Mouse (Mus musculus) midbrain, embryonic 10.5 days (tissue): ENCODE measurements at regions not wholly inside any gene's neighbourhood (a gene's known extent, or its start where the extent isn't known, plus 50 kb on each side); places are given as distances from the start of the nearest gene placed in this dataset.
"Not testable (repeated sequence)": the region's sequence is repeated elsewhere in the genome, so short reads cannot be mapped to it uniquely, and the experiment has no call there.

Experiments used
- DNase-seq: peaks from one replicate; pipeline ENCODE4 v3.0.0-alpha.2; 2017; ENCODE audit warnings: low spot score
- H3K27ac ChIP-seq: fragments of 300-500 bp; sonication (generic); replicated peaks from 2 replicates; pipeline ENCODE4 v1.5.1; 2016; ENCODE audit warnings: mild to moderate bottlenecking
- H3K27me3 ChIP-seq: fragments of 300-500 bp; sonication (generic); 2 replicates; pipeline ENCODE4 v1.6.1; 2016; ENCODE audit warnings: low read depth, mild to moderate bottlenecking; ENCODE audit not compliant: poor library complexity, severe bottlenecking
- H3K36me3 ChIP-seq: fragments of 300-500 bp; sonication (generic); 2 replicates; pipeline ENCODE4 v1.6.1; 2016; ENCODE audit warnings: mild to moderate bottlenecking, moderate library complexity
- H3K4me1 ChIP-seq: fragments of 300-500 bp; sonication (generic); 2 replicates; pipeline ENCODE4 v1.6.1; 2016
- H3K4me3 ChIP-seq: fragments of 300-500 bp; sonication (generic); 2 replicates; pipeline ENCODE4 v1.5.1; 2016; ENCODE audit warnings: mild to moderate bottlenecking, moderate library complexity
- H3K9me3 ChIP-seq: fragments of 300-500 bp; sonication (generic); replicated peaks from 2 replicates; pipeline ENCODE4 v1.6.1; 2016; ENCODE audit warnings: mild to moderate bottlenecking
- WGBS: fragments of 180-500 bp; shearing (Covaris S2); methylation state at CpG from one replicate; pipeline ENCODE4 v1.1.7; 2016; 5-methylcytosine and 5-hydroxymethylcytosine counted together

DNA sequence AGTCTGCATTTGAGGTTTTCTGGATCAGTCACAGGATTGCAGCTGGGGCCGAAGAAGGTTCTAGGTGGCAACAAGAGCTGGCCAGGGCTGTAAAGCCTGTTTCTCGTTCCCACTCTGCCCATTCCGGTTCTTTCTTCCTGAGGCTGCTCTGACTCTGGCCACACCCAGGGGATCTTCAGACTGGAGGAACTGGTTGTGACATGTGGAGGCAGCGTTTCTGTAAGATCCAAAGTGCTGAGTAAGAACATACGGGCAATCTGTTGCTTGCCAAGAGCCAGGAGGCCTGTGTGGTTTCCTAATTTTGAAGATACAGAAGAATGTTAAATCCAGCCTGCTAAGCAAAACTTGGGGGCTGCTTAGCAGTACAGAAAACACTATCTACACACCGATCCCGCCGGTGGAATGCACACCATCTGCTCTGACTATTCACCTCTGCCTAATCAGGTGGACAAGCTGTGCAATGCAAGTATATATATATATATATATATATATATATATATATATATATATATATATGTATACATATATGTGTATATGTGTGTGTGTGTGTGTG, 99.3 kb upstream of the Bmp2k start:
- no peaks in the 10 kb centered on the region for H3K36me3 ChIP-seq
- H3K9me3 ChIP-seq, result no peaks in the 10 kb centered on the region
- 82% methylated on average over 8 of the region's 8 CpGs for WGBS
- no peak overlapping the region for H3K4me3 ChIP-seq
- H3K27ac ChIP-seq, result no peak overlapping the region
- H3K4me1 ChIP-seq, result no peaks in the 10 kb centered on the region
- H3K27me3 ChIP-seq, result no peaks in the 10 kb centered on the region
- DNase-seq, result no peak

DNA sequence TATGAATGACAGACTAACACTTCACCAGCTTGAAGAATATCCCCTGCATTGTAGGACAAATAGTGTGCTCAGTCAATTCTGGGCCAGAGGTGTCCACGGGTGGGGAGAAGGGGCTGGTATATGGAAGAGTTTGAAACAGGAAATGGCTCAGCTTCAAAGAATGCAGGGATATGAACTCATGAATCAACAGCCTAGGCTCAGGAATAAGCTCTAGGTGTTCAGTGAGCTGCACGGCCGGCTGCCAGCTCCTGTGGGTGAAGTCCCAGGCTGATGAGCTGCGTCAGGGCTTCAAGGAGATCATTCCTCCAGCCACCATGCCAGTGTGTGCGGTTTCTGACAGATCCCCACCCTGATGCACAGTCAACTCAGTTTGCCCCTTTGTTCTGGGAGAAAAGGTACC, 98.8 kb upstream of the Bmp2k start:
- Histone ChIP-seq H3K27ac (no peak overlapping the region), H3K4me1 (no peaks in the 10 kb centered on the region), H3K9me3 (no peaks in the 10 kb centered on the region), H3K4me3 (no peak overlapping the region), H3K36me3 (no peaks in the 10 kb centered on the region), H3K27me3 (no peaks in the 10 kb centered on the region)
- no peak for DNase-seq
- WGBS, result 82% methylated on average over 5 of the region's 5 CpGs

DNA sequence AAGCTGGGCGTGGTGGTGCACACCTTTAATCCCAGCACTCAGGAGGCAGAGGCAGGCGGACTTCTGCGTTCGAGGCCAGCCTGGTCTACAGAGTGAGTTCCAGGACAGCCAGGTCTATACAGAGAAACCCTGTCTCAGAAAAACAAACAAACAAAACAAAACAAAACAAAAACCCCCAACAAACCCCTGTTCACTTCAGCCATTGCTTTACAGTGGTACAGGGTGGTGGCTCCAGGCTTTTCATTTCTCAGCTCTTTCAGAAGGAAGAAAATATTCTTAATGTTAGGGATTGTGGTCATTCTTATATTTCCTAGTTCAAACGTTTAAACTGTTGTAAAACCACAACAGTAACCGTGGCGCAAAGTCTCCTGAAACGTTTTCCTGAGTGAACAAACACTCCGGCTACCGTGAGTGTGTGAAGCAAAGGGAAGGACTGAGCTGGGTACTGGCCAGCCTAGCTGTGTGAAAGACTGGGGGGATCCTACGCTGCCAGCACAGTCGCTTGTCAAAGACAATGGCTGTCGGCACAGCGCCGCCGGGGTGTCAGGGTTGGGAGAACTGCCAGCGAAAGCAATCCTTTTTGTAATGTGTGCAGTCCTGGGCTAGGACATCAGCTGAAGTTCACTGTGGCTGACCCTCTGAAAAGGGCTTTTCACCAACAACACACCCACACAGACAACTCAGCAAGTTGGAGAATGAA, 91.8 kb upstream of the Bmp2k start:
- Histone ChIP-seq H3K27me3 (no peaks in the 10 kb centered on the region), H3K4me3 (0 out of 2 replicates have a peak overlapping the region, but pooled peaks have one; percentile 16), H3K4me1 (peaks cover 9% of the 10 kb centered on the region), H3K36me3 (no peaks in the 10 kb centered on the region), H3K9me3 (no peaks in the 10 kb centered on the region), H3K27ac (0 out of 2 replicates have a peak overlapping the region, but pooled peaks have one; percentile 46)
- WGBS, result 40% methylated on average over 17 of the region's 17 CpGs
- peak; percentile 58 for DNase-seq

DNA sequence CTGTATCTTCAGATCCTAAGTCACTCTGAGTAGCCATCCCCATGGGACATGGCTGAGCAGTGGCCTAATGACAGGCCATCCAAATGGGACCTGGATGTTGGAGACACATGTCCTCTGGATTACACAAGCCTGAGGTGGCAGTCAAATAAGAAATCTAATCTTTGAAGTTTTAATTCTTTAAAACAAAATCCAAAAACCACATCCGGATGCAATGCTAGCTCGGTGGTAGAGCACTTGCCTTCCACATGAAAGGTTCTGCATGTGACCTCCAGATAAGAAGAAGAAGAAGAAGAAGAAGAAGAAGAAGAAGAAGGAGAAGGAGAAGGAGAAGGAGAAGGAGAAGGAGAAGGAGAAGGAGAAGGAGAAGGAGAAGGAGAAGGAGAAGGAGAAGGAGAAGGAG, 89.1 kb upstream of the Bmp2k start:
- H3K36me3 ChIP-seq, H3K9me3 ChIP-seq, H3K27me3 ChIP-seq, H3K4me3 ChIP-seq, DNase-seq, H3K27ac ChIP-seq: not testable (repeated sequence)
- peaks cover 12% of the 10 kb centered on the region for H3K4me1 ChIP-seq
- 98% methylated on average over 2 of the region's 2 CpGs for WGBS

DNA sequence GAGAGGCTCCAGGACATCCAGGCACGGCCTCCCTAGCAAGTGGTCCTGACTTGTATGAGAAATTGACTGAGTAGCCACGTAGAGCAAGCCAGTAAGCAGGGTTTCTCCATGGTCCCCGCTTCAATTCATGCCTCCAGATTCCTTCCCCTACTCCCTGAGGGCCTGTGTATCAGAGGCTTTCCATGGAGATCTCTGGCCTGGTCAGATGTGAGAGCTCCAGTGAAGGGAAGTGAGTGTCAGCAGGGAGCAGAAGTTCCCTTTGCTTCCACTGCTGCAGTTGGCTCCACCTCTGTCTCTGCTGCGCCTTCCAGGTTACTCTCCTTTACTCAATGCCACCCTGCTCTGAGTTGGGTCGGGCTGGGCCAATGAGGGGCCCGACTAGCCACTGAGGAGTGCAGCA, 88.3 kb upstream of the Bmp2k start:
- no peak overlapping the region for H3K4me3 ChIP-seq
- no peak overlapping the region for H3K27ac ChIP-seq
- 77% methylated on average over 6 of the region's 6 CpGs for WGBS
- H3K9me3 ChIP-seq, result no peaks in the 10 kb centered on the region
- peaks cover 12% of the 10 kb centered on the region for H3K4me1 ChIP-seq
- no peak for DNase-seq
- H3K36me3 ChIP-seq, result no peaks in the 10 kb centered on the region
- H3K27me3 ChIP-seq, result no peaks in the 10 kb centered on the region

DNA sequence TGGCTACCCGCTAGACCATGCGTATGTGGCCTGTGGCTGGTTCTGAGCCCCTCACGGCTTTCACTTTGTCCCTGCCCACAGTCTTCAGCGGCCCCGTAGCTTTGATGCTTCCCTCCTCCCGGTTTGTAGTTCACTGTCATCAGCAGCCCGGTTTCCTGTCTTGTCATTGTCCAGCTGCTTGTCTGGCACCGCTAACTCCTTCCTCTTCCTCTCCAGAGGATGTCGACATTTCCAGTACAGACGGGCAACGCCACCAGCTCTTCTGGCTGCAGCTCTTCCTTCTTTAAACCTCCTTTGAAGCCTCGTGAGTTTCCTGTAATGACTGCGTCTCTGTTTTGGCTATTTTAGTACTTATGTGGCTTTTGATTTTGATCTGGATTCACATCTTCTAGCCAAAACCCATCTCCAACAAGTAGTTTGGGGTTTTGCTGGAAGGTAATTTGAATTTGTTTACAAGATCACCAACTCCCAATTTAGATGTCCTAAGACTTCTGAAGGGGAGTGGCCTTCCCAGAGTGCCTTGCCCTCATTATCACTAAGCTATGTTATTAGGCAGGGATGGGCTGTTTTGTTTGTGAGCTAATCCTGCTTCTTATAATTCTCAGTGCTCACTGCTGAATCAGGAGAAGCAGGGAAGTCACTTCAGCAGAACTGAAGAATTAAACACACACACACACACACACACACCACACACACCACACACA, 85.8 kb upstream of the Bmp2k start:
- no peaks in the 10 kb centered on the region for H3K36me3 ChIP-seq
- H3K4me3 ChIP-seq, result no peak overlapping the region
- peak; percentile 26 for DNase-seq
- 78% methylated on average over 13 of the region's 13 CpGs for WGBS
- H3K4me1 ChIP-seq, result 0 out of 2 replicates have a peak, but pooled peaks cover 4% of the 10 kb centered on the region
- H3K27me3 ChIP-seq, result no peaks in the 10 kb centered on the region
- 0 out of 2 replicates have a peak overlapping the region, but pooled peaks have one; percentile 28 for H3K27ac ChIP-seq
- H3K9me3 ChIP-seq, result no peaks in the 10 kb centered on the region

DNA sequence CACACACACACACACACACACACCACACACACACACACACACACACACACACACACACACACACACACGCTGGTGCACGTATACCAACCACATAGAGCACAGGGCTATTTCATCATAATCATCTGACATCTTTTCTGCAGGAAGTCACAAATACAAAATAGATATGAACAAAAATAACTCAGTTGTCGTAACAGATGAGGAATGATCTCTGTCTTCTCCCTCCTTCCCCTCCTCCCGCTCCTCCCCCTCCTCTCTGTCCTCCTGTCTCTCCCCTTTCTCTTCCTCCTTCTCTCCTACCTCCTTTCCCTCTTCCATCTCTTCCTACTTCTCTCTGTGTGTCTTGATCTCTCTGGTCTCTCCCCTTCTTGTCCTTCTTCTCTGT, 85.2 kb upstream of the Bmp2k start:
- no peaks in the 10 kb centered on the region for H3K27me3 ChIP-seq
- no peak for DNase-seq
- H3K4me3 ChIP-seq, result no peak overlapping the region
- H3K36me3 ChIP-seq, result no peaks in the 10 kb centered on the region
- WGBS, result 89% methylated on average over 4 of the region's 4 CpGs
- 0 out of 2 replicates have a peak, but pooled peaks cover 4% of the 10 kb centered on the region for H3K4me1 ChIP-seq
- 0 out of 2 replicates have a peak overlapping the region, but pooled peaks have one; percentile 28 for H3K27ac ChIP-seq
- no peaks in the 10 kb centered on the region for H3K9me3 ChIP-seq

DNA sequence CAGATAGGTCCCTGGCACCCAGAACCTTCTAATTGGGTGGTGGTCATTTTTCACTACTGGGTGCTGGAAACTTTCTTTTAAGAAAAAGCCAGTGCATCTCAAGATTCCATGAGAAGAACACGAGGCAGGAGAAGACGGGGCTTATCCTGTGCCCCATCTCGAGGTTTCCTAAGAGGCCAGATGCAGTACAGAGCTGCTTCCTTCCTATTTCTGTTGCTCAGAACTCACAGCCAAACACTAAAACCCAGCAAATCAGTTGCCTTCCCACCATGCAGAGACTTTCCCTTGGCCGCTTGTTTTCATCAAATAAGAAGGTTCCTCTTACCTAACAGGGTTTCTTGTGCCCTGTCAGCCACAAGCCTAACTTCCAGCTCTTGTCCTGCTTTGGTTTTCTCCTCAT, 84.7 kb upstream of the Bmp2k start:
- no peaks in the 10 kb centered on the region for H3K27me3 ChIP-seq
- no peak overlapping the region for H3K4me3 ChIP-seq
- 87% methylated on average over 4 of the region's 4 CpGs for WGBS
- H3K9me3 ChIP-seq, result no peaks in the 10 kb centered on the region
- peaks cover 6% of the 10 kb centered on the region for H3K4me1 ChIP-seq
- H3K27ac ChIP-seq, result no peak overlapping the region
- no peaks in the 10 kb centered on the region for H3K36me3 ChIP-seq
- no peak for DNase-seq

DNA sequence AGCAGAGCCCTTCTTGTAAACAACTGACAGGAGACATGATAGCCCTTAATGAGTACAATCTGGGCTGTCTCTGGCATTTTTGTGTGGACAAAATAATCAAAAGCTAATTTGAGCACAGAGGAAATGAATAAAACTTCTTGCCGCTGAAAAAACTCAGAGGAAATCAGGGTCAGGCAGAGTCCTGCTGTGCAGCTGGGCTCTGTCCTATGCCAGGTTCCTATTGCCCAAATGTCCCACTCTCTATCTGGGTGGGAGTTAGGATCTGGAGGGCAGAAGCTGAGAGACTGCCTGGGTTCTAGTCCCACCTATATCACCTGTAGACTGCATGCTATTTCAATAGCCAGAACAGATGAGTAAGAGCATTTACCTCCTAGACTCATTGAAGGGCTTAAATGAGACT, 83.8 kb upstream of the Bmp2k start:
- Histone ChIP-seq H3K27ac (no peak overlapping the region), H3K4me1 (peaks cover 9% of the 10 kb centered on the region), H3K36me3 (no peaks in the 10 kb centered on the region), H3K4me3 (no peak overlapping the region), H3K9me3 (no peaks in the 10 kb centered on the region), H3K27me3 (no peaks in the 10 kb centered on the region)
- 70% methylated on average over 1 of the region's 1 CpGs for WGBS
- DNase-seq, result no peak

DNA sequence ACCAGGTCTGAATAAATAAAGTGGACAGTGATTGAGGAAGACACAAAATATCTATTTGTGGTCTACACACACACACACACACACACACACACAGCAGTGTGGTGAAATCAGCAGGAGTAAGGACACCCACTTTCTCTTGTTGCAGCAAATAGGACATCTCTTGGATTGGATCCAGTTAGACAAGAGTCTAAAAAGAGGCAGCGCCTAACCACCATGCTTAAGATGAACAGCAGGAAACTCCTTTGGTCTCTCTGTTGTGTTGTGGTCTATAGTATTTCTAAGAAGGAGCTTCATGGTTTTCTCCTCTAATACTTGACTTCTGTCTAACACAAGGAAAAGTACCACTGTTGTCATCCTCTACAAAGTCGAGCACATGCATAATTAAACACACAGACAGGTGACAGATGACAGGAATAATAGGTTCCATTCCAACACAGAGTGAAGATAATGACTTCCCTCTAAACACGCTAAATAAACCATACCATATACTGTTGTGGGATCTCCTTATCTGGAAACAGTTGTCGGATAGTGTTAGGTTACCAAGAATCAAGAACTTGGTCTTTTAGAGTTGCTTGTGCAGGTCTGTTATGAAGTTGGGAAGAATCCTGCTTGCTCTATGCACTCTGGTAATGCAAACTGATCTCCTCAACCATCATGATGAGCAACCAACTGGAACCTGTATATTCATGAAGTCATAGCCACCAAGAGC, 82.6 kb upstream of the Bmp2k start:
- WGBS, result 92% methylated on average over 4 of the region's 4 CpGs

DNA sequence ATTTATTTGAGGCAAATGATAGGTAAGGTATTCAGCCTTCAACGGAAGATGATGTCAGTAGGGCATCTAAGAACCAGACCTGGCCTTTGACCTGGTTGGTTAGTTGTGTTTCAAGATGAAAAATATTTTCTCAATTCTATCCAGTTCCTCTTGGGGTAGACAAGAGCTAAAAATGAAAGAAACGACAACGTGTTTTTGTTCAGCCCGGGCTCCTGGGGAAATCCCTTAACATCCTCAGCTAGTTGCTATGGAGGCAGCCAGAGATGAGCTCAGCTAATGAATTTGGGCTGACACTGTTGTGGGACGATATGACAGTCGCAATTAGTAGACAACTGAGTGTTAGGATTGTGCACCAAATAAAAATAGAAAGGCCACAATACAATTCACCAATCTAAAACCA, 80.6 kb upstream of the Bmp2k start:
- 77% methylated on average over 6 of the region's 6 CpGs for WGBS
- no peak for DNase-seq
- Histone ChIP-seq H3K27ac (no peak overlapping the region), H3K9me3 (no peaks in the 10 kb centered on the region), H3K36me3 (no peaks in the 10 kb centered on the region), H3K4me3 (no peak overlapping the region), H3K27me3 (no peaks in the 10 kb centered on the region; the same call in 1 of the 2 replicates), H3K4me1 (peaks cover 5% of the 10 kb centered on the region)

More for the DNA sequence above, 82.6 kb upstream of the Bmp2k start:
- DNase-seq, result no peak
- H3K27me3 ChIP-seq, result no peaks in the 10 kb centered on the region
- peaks cover 9% of the 10 kb centered on the region for H3K4me1 ChIP-seq
- no peak overlapping the region for H3K27ac ChIP-seq
- H3K4me3 ChIP-seq, result no peak overlapping the region
- no peaks in the 10 kb centered on the region for H3K36me3 ChIP-seq
- no peaks in the 10 kb centered on the region for H3K9me3 ChIP-seq

DNA sequence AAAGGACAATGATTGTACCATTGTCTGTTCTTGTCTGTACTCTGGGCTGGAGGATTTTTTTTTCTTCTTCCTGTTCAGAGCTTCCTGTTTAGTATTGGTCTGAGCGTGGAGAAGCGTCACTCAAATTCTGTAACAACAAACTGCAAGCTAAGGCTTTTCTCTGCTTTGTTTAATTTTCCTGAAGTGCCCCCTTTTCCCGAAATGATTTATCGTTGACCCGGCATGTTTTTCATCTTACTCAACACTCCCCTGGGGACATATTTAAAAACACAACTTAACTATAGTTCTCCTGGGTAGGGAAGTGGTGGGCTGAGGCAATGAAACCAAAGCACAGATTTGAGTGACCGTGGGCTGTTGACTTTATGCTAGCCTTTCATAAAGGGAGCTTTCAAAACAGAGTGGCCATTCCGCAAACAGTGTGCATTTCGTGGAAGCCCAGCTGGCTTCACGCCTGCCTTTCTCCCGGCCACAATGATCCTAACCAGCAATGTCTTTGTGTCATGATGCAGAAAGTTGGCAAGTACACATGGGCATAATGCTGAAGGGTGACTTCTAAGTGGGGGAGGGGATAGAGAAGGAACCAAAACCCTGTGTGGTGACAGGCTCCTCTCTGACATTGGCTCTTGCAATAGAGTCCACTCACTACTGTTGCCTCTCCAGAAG, 79.8 kb upstream of the Bmp2k start:
- Histone ChIP-seq H3K9me3 (no peaks in the 10 kb centered on the region), H3K4me3 (no peak overlapping the region), H3K27ac (0 out of 2 replicates have a peak overlapping the region, but pooled peaks have one; percentile 17), H3K36me3 (no peaks in the 10 kb centered on the region), H3K4me1 (peaks cover 10% of the 10 kb centered on the region), H3K27me3 (no peaks in the 10 kb centered on the region; the same call in 1 of the 2 replicates)
- DNase-seq, result no peak
- WGBS, result 76% methylated on average over 10 of the region's 10 CpGs
